Mouse (Mus musculus) MEL (cell line): Measurements from ENCODE around the gene Fgfr2.

Experiments
- CHD2 ChIP-seq: IDR thresholded peaks from 2 replicates; pipeline ENCODE4 v1.6.1; 2011; ENCODE audit warnings: low read length, improper control_type of control experiment
- CTCF ChIP-seq, 3 experiments: IDR thresholded peaks in 2 of 3; conservative IDR thresholded peaks in 1 of 3; 2 replicates each; pipeline ENCODE4 v1.5.1; 2011 to 2012; ENCODE audit warnings: low read length in 3 of 3, low read depth in 2 of 3, mild to moderate bottlenecking in 2 of 3, improper control_type of control experiment in 1 of 3, inconsistent platforms in 1 of 3, mixed read lengths in 1 of 3, moderate library complexity in 1 of 3; ENCODE audit not compliant: control insufficient read depth in 1 of 3, insufficient read depth in 1 of 3, poor library complexity in 1 of 3, severe bottlenecking in 1 of 3
- E2F4 ChIP-seq: IDR thresholded peaks from 2 replicates; pipeline ENCODE4 v1.6.1; 2011; ENCODE audit warnings: low read depth, low read length, improper control_type of control experiment, borderline replicate concordance
- EP300 ChIP-seq, 2 experiments: IDR thresholded peaks; 2 replicates each; pipeline ENCODE4 v1.6.1; 2011; ENCODE audit warnings: improper control_type of control experiment in 2 of 2, low read length in 2 of 2, low read depth in 1 of 2, mild to moderate bottlenecking in 1 of 2
- ETS1 ChIP-seq: IDR thresholded peaks from 2 replicates; pipeline ENCODE4 v1.6.1; 2012; ENCODE audit warnings: low read depth, mild to moderate bottlenecking, inconsistent platforms, low read length, improper control_type of control experiment, moderate library complexity
- HCFC1 ChIP-seq: IDR thresholded peaks from 2 replicates; pipeline ENCODE4 v1.6.1; 2012; ENCODE audit warnings: low read depth, mild to moderate bottlenecking, inconsistent platforms, low read length, improper control_type of control experiment, moderate library complexity
- MYC ChIP-seq: IDR thresholded peaks from 2 replicates; pipeline ENCODE4 v1.6.1; 2011; ENCODE audit warnings: low read depth, mild to moderate bottlenecking, low read length, improper control_type of control experiment, moderate library complexity
- POLR2A ChIP-seq, 2 experiments: IDR thresholded peaks; 2 replicates each; pipeline ENCODE4 v1.6.1; 2011 to 2012; ENCODE audit warnings: low read length in 2 of 2, mild to moderate bottlenecking in 2 of 2, control low read depth in 1 of 2, improper control_type of control experiment in 1 of 2, low read depth in 1 of 2, moderate library complexity in 1 of 2; ENCODE audit not compliant: control insufficient read depth in 1 of 2, insufficient read depth in 1 of 2, poor library complexity in 1 of 2
- POLR2AphosphoS5 ChIP-seq: IDR thresholded peaks from 2 replicates; pipeline ENCODE4 v1.6.1; 2012; ENCODE audit warnings: low read depth, borderline replicate concordance, mild to moderate bottlenecking, inconsistent platforms, low read length, moderate library complexity, mixed read lengths
- ZC3H11A ChIP-seq: IDR thresholded peaks from 2 replicates; pipeline ENCODE4 v1.6.1; 2012; ENCODE audit warnings: low read depth, mild to moderate bottlenecking, inconsistent platforms, low read length, improper control_type of control experiment

GRCm38 (mm10) chr7:132253513-132253912, 869.6 kb downstream of the Fgfr2 start:
- no peak for TF ChIP-seq MYC
- TF ChIP-seq EP300 (IDR thresholded peaks at IDR 0.05; ENCODE audit: low read depth in 1 of 2, low read length in 2 of 2): no peak
- TF ChIP-seq CTCF (IDR thresholded peaks at IDR 0.05 in 2 of 3, conservative IDR thresholded peaks at IDR 0.05 in 1 of 3; ENCODE audit: control insufficient read depth in 1 of 3, insufficient read depth in 1 of 3, low read depth in 2 of 3, low read length in 3 of 3, poor library complexity in 1 of 3, severe bottlenecking in 1 of 3): no peak
- no peak for TF ChIP-seq ZC3H11A
- no peak for TF ChIP-seq CHD2
- TF ChIP-seq POLR2A (IDR thresholded peaks at IDR 0.05; ENCODE audit: control insufficient read depth in 1 of 2, insufficient read depth in 1 of 2, low read depth in 1 of 2, low read length in 2 of 2, poor library complexity in 1 of 2): no peak
- TF ChIP-seq ETS1: no peak
- no peak for TF ChIP-seq HCFC1
- TF ChIP-seq E2F4: no peak
- TF ChIP-seq POLR2AphosphoS5: no peak
